Mouse (Mus musculus) stomach, postnatal 0 days (tissue): Measurements from ENCODE around the gene Gmds. TPM values are rescaled to one million over a fixed set of nuclear protein-coding genes. Genes with fewer than 3 reads are reported as not detected.
A peak's percentile ranks its signal among the peaks of the same experiment; 100 is the strongest.

ENCODE experiments used
- ATAC-seq: fragments of 200-750 bp; cut with Nextera tagmentation; 2 replicates; pipeline ENCODE4 v1.8.0; 2017; ENCODE audit not compliant: low FRiP score, low TSS enrichment
- DNase-seq: peaks from one replicate; pipeline ENCODE4 v3.0.0-alpha.2; 2016; ENCODE audit warnings: low spot score
- H3K27ac ChIP-seq: fragments of 300-500 bp; sonication (generic); replicated peaks from 2 replicates; pipeline ENCODE4 v1.5.1; 2014; ENCODE audit warnings: mild to moderate bottlenecking, control low read depth
- H3K27me3 ChIP-seq: fragments of 300-500 bp; sonication (generic); 2 replicates; pipeline ENCODE4 v1.6.1; 2014; ENCODE audit warnings: low read length; ENCODE audit not compliant: control insufficient read depth, insufficient read depth
- H3K36me3 ChIP-seq: fragments of 300-500 bp; sonication (generic); 2 replicates; pipeline ENCODE4 v1.6.1; 2014; ENCODE audit warnings: low read length, mixed read lengths; ENCODE audit not compliant: control insufficient read depth, insufficient read depth
- H3K4me1 ChIP-seq: fragments of 300-500 bp; sonication (generic); replicated peaks from 2 replicates; pipeline ENCODE4 v1.6.1; 2014; ENCODE audit warnings: antibody characterized with exemption; ENCODE audit not compliant: control insufficient read depth, insufficient read depth
- H3K4me2 ChIP-seq: fragments of 300-500 bp; sonication (generic); replicated peaks from 2 replicates; pipeline ENCODE4 v1.6.1; 2014; ENCODE audit warnings: low read depth, mild to moderate bottlenecking, control low read depth, moderate library complexity
- H3K4me3 ChIP-seq: fragments of 300-500 bp; sonication (generic); 2 replicates; pipeline ENCODE4 v1.5.1; 2014; ENCODE audit warnings: low read depth, low read length, control low read depth
- H3K9ac ChIP-seq: fragments of 300-500 bp; sonication (generic); 2 replicates; pipeline ENCODE4 v1.6.1; 2014; ENCODE audit warnings: mild to moderate bottlenecking, low read length, control low read depth, mixed read lengths
- H3K9me3 ChIP-seq: fragments of 300-500 bp; sonication (generic); 2 replicates; pipeline ENCODE4 v1.6.1; 2016; ENCODE audit warnings: low read length; ENCODE audit not compliant: control insufficient read depth
- CTCF ChIP-seq: IDR thresholded peaks from 2 replicates; pipeline ENCODE4 v1.5.1; 2016; ENCODE audit warnings: antibody characterized with exemption, low read depth, mild to moderate bottlenecking, moderate library complexity
- EP300 ChIP-seq: optimal IDR thresholded peaks from 2 replicates; pipeline ENCODE3; 2016; ENCODE audit warnings: antibody characterized with exemption
- WGBS: fragments of 180-500 bp; shearing (Covaris S2); extraction: QIAGEN DNeasy Blood & Tissue Kit; methylation state at CpG from one replicate; pipeline ENCODE4 v1.1.7; 2014; 5-methylcytosine and 5-hydroxymethylcytosine counted together
- polyA plus RNA-seq: library from polyadenylated mRNA; unstranded; fragments of >200 nt; fragmentation: Nextera tagmentation; extraction: Ambion mirVana; gene quantifications from 2 replicates; pipeline ENCODE4 v1.2.1, GENCODE M21; 2015

Gmds gene
- polyA plus RNA-seq, 1 experiment from 2014 or later: 102 TPM

GRCm38 (mm10) chr13:31798075-31798474 lies 540.5 kb downstream of the Gmds start:
- 21% methylated on average over 9 of the region's 9 CpGs for WGBS
- Histone ChIP-seq H3K27ac (no peak overlapping the region), H3K36me3 (no peaks in the 10 kb centered on the region), H3K4me1 (no peaks in the 10 kb centered on the region; the same call in 1 of the 2 replicates), H3K9ac (no peak overlapping the region), H3K27me3 (peaks cover 5% of the 10 kb centered on the region; the same call in 1 of the 2 replicates), H3K4me2 (no peak overlapping the region), H3K9me3 (no peaks in the 10 kb centered on the region), H3K4me3 (no peak overlapping the region)
- ATAC-seq (peak; percentile 27; the same call in 1 of the 2 replicates), DNase-seq (no peak)
- TF ChIP-seq CTCF: no peak
- TF ChIP-seq EP300: no peak

GRCm38 (mm10) chr13:31797346-31797745 lies 541.2 kb downstream of the Gmds start:
- H3K4me2 ChIP-seq: no peak overlapping the region
- no peak overlapping the region for H3K27ac ChIP-seq
- TF ChIP-seq CTCF: no peak
- no peak for TF ChIP-seq EP300
- ATAC-seq (no peak), DNase-seq (no peak)
- no peak overlapping the region for H3K9ac ChIP-seq
- H3K4me3 ChIP-seq: no peak overlapping the region
- H3K9me3 ChIP-seq: no peaks in the 10 kb centered on the region
- no peaks in the 10 kb centered on the region; the same call in 1 of the 2 replicates for H3K4me1 ChIP-seq
- WGBS: 34% methylated on average over 10 of the region's 10 CpGs
- H3K27me3 ChIP-seq: peaks cover 5% of the 10 kb centered on the region; the same call in 1 of the 2 replicates
- no peaks in the 10 kb centered on the region for H3K36me3 ChIP-seq

- ATAC-seq: peak; percentile 43; the same call in 1 of the 2 replicates
- H3K9ac ChIP-seq: no peak overlapping the region
- H3K4me3 ChIP-seq: no peak overlapping the region; the same call in 1 of the 2 replicates
These were observed 545.4 kb downstream of the Gmds start for GRCm38 (mm10) chr13:31793163-31793562.

GRCm38 (mm10) chr13:31792480-31793132 lies 545.9 kb downstream of the Gmds start:
- TF ChIP-seq EP300 (no peak), CTCF (peak; percentile 99)
- Histone ChIP-seq H3K4me2 (peak overlapping the region; percentile 46), H3K27me3 (no peaks in the 10 kb centered on the region), H3K36me3 (no peaks in the 10 kb centered on the region), H3K9ac (no peak overlapping the region), H3K27ac (no peak overlapping the region), H3K4me1 (no peaks in the 10 kb centered on the region), H3K4me3 (peak overlapping the region; percentile 19), H3K9me3 (no peaks in the 10 kb centered on the region)
- WGBS: 8% methylated on average over 17 of the region's 17 CpGs
- DNase-seq: peak; percentile 73
- peak; percentile 79 for ATAC-seq

More at GRCm38 (mm10) chr13:31793163-31793562, 545.4 kb downstream of the Gmds start:
- Histone ChIP-seq H3K36me3 (no peaks in the 10 kb centered on the region), H3K4me2 (peak overlapping the region; percentile 46), H3K4me1 (no peaks in the 10 kb centered on the region), H3K9me3 (no peaks in the 10 kb centered on the region), H3K27ac (no peak overlapping the region), H3K27me3 (no peaks in the 10 kb centered on the region)
- DNase-seq: no peak
- TF ChIP-seq CTCF: no peak
- TF ChIP-seq EP300: no peak
- WGBS: 23% methylated on average over 5 of the region's 5 CpGs

- WGBS: 50% methylated on average over 7 of the region's 7 CpGs
These were observed 553.8 kb downstream of the Gmds start for GRCm38 (mm10) chr13:31784757-31785156.

DNA sequence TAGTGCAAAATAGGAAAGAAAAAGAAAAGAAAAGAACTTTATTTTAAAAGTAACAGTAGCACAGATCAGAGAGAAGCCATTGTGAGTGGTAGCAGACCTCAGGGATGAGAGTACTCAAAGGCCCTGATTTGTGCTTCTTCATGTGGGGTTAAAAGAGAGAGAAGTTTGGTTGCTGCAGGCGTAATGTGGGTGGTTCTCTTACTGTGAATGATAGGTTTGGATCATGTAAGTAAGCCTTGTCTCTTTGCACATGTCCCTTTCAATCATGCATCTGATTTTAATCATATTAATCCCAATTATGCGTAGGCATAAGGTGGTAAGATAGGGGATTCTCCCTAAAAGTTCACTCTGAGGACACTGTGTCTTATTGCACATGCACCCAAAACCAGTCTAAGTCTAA lies 556.5 kb downstream of the Gmds start:
- Histone ChIP-seq H3K9ac (no peak overlapping the region), H3K9me3 (no peaks in the 10 kb centered on the region), H3K4me3 (no peak overlapping the region), H3K27ac (no peak overlapping the region), H3K27me3 (no peaks in the 10 kb centered on the region), H3K4me1 (no peaks in the 10 kb centered on the region), H3K4me2 (no peak overlapping the region), H3K36me3 (no peaks in the 10 kb centered on the region)
- no peak for ATAC-seq
- TF ChIP-seq CTCF: no peak
- no peak for TF ChIP-seq EP300
- DNase-seq: no peak
- WGBS: 93% methylated on average over 2 of the region's 2 CpGs

More at GRCm38 (mm10) chr13:31784757-31785156, 553.8 kb downstream of the Gmds start:
- Histone ChIP-seq H3K4me2 (no peak overlapping the region), H3K9me3 (no peaks in the 10 kb centered on the region), H3K36me3 (no peaks in the 10 kb centered on the region), H3K9ac (no peak overlapping the region), H3K27me3 (no peaks in the 10 kb centered on the region), H3K27ac (no peak overlapping the region), H3K4me3 (no peak overlapping the region), H3K4me1 (no peaks in the 10 kb centered on the region)
- no peak for TF ChIP-seq CTCF
- no peak for TF ChIP-seq EP300
- no peak for ATAC-seq
- DNase-seq: no peak
